Mouse (Mus musculus) stomach, embryonic 14.5 days (tissue): ENCODE results near the gene Bak1. TPM values are rescaled to one million over a fixed set of nuclear protein-coding genes. Genes with fewer than 3 reads are reported as not detected.
A peak's percentile ranks its signal among the peaks of the same experiment; 100 is the strongest.

Experiments
- ATAC-seq: fragments of 200-750 bp; cut with Nextera tagmentation; 2 replicates; pipeline ENCODE4 v1.8.0; 2017; ENCODE audit warnings: low read depth, moderate TSS enrichment; ENCODE audit not compliant: insufficient number of reproducible peaks, insufficient read depth, low FRiP score
- H3K27ac ChIP-seq: fragments of 300-500 bp; sonication (generic); 2 replicates; pipeline ENCODE4 v1.5.1; 2014; ENCODE audit warnings: mild to moderate bottlenecking, low read length, moderate library complexity, mixed read lengths
- H3K27me3 ChIP-seq: fragments of 300-500 bp; sonication (generic); 2 replicates; pipeline ENCODE4 v1.6.1; 2014; ENCODE audit warnings: low read length, control low read depth, mixed read lengths; ENCODE audit not compliant: control insufficient read depth, insufficient read depth
- H3K36me3 ChIP-seq: fragments of 300-500 bp; sonication (generic); 2 replicates; pipeline ENCODE4 v1.6.1; 2014; ENCODE audit warnings: mild to moderate bottlenecking, control low read depth, low read length, moderate library complexity, mixed read lengths; ENCODE audit not compliant: control insufficient read depth, insufficient read depth
- H3K4me1 ChIP-seq: fragments of 300-500 bp; sonication (generic); 2 replicates; pipeline ENCODE4 v1.6.1; 2014; ENCODE audit warnings: low read length, control low read depth, mixed read lengths; ENCODE audit not compliant: control insufficient read depth, insufficient read depth
- H3K4me2 ChIP-seq: fragments of 300-500 bp; sonication (generic); replicated peaks from 2 replicates; pipeline ENCODE4 v1.6.1; 2014; ENCODE audit warnings: low read depth, low read length, control low read depth
- H3K4me3 ChIP-seq: fragments of 300-500 bp; sonication (generic); 2 replicates; pipeline ENCODE4 v1.5.1; 2014; ENCODE audit warnings: low read depth, low read length, control low read depth
- H3K9ac ChIP-seq: fragments of 300-500 bp; sonication (generic); replicated peaks from 2 replicates; pipeline ENCODE4 v1.6.1; 2014; ENCODE audit warnings: low read depth, mild to moderate bottlenecking, control low read depth, low read length, moderate library complexity, mixed read lengths
- H3K9me3 ChIP-seq: fragments of 300-500 bp; sonication (generic); 2 replicates; pipeline ENCODE4 v1.6.1; 2016; ENCODE audit warnings: low read depth, low read length, control low read depth; ENCODE audit not compliant: control insufficient read depth
- WGBS: fragments of 180-500 bp; shearing (Covaris S2); extraction: QIAGEN DNeasy Blood & Tissue Kit; methylation state at CpG from one replicate; pipeline ENCODE4 v1.1.7; 2014; 5-methylcytosine and 5-hydroxymethylcytosine counted together
- polyA plus RNA-seq: library from polyadenylated mRNA; unstranded; fragments of >200 nt; fragmentation: Nextera tagmentation; extraction: Ambion mirVana; gene quantifications from 2 replicates; pipeline ENCODE4 v1.2.1, GENCODE M21; 2014

Bak1 gene
- polyA plus RNA-seq, 1 experiment from 2014 or later, result 10.4 TPM

DNA sequence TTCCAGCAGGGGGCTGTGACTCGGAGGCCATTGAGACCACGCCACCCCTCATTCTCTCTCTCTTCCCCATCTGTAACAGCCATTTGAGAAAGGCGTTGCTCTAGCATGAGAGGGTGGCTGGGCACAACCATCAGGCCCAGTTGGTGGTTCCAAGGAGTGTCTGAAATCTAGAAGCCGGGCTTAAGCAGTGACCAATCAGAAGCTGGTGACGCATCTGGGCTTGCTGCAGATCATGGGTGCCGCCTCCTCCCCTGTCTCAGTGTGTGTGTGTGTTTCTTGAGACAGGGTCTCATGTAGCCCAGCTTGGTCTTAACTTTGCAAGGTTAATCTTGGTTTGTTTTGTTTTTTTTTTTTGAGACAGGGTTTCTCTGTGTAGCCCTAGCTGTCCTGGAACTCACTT is 16.4 kb upstream of the Bak1 start:
- ATAC-seq, result no peak
- 88% methylated on average over 6 of the region's 6 CpGs for WGBS
- H3K4me1 ChIP-seq, result peaks cover 9% of the 10 kb centered on the region

GRCm38 (mm10) chr17:27042840-27043239 is 14.0 kb upstream of the Bak1 start:
- H3K4me1 ChIP-seq, result peaks cover 20% of the 10 kb centered on the region
- no peaks in the 10 kb centered on the region for H3K9me3 ChIP-seq
- H3K27me3 ChIP-seq, result no peaks in the 10 kb centered on the region
- no peak for ATAC-seq
- H3K4me3 ChIP-seq, result no peak overlapping the region
- no peak overlapping the region for H3K9ac ChIP-seq
- WGBS, result 57% methylated on average over 6 of the region's 6 CpGs
- H3K27ac ChIP-seq, result no peak overlapping the region
- no peak overlapping the region for H3K4me2 ChIP-seq
- no peaks in the 10 kb centered on the region for H3K36me3 ChIP-seq

More for the DNA sequence above, 16.4 kb upstream of the Bak1 start:
- Histone ChIP-seq H3K4me3 (no peak overlapping the region), H3K4me2 (no peak overlapping the region), H3K36me3 (no peaks in the 10 kb centered on the region), H3K9ac (no peak overlapping the region), H3K27ac (no peak overlapping the region), H3K27me3 (no peaks in the 10 kb centered on the region), H3K9me3 (no peaks in the 10 kb centered on the region)

- Histone ChIP-seq H3K27ac (no peak overlapping the region), H3K4me1 (peaks cover 26% of the 10 kb centered on the region), H3K36me3 (no peaks in the 10 kb centered on the region), H3K4me2 (no peak overlapping the region), H3K9ac (no peak overlapping the region), H3K9me3 (no peaks in the 10 kb centered on the region), H3K27me3 (no peaks in the 10 kb centered on the region), H3K4me3 (no peak overlapping the region)
- no peak for ATAC-seq
- 84% methylated on average over 2 of the region's 2 CpGs for WGBS
These were observed 12.9 kb upstream of the Bak1 start for GRCm38 (mm10) chr17:27041787-27042055.

DNA sequence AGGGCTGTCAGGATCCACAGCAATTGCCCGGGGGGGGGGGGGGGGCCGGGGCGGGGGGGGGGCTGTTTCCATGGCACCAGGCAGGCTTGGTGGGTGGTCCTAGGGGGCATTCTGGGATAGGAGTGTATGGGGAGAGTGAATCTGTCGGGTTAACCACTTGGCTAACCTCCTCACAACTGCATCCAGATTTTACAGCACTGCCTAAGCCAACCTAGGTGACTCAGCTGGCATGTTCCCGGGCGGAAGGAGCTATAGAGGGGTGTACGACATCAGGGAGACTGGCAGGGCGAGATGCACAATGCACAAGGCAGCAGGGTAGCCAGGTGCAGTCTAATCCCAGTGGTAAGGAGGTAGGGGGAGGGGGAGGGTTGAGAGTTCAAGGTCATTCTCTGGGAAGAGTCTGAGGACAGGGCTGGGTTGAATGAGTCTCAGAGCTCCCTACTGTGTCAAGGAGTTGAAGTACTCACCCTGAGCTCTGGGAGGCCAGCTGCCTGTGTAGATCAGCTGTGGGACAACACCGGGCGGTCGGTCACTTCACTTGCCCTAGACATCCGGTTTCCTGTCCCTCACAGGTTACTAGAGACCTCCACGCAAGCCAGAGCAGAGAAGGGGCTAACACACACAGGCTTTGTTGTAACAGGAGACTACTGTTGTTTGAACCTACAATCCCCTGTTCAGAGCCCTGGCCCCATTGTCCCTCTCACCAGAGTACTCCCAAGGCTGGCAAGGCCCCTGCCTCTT is 12.4 kb upstream of the Bak1 start:
- Histone ChIP-seq H3K9ac (no peak overlapping the region), H3K9me3 (no peaks in the 10 kb centered on the region), H3K27me3 (no peaks in the 10 kb centered on the region), H3K4me2 (no peak overlapping the region), H3K36me3 (no peaks in the 10 kb centered on the region), H3K4me1 (peaks cover 26% of the 10 kb centered on the region), H3K27ac (no peak overlapping the region), H3K4me3 (no peak overlapping the region)
- WGBS, result 50% methylated on average over 12 of the region's 13 CpGs
- ATAC-seq, result no peak

DNA sequence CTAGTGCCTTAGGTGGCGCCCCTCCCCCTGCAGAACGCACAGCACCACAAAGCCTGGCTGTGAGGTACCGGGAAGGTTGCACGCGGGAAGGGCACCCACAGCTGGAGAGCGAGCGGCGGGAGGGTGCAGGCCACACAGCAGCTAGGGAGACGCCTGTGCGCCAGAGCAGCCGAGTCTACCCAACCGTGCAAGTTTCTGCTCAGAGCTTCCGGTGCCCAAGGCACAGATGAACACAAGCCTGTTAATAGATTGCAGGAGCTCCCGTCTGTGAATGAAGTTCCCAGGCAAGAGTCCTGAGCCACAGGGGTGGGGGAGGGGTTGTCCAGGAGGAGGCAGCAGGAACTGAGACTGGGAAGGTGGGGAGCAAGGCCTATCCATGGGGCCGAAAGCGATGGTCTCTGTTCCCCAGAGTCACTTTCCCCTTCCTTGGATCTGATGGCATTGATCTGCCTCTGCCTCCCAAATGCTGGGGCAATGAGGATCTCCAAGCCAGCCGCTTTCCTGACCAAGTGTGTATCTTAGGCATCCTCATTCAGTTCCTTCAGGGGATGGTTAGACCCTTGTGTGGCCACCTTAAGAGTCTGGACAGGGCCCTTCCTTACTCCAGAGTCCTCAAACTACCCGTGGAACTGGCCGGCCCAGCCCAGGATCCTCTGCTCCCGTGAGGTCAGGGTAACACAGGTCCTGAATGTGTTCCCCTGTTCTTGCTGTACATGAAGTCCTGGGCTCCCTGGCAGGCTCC is 11.7 kb upstream of the Bak1 start:
- ATAC-seq, result no peak
- Histone ChIP-seq H3K27me3 (no peaks in the 10 kb centered on the region), H3K27ac (peak overlapping the region; percentile 49; the same call in 1 of the 2 replicates), H3K36me3 (no peaks in the 10 kb centered on the region), H3K9ac (no peak overlapping the region), H3K4me1 (peaks cover 26% of the 10 kb centered on the region), H3K9me3 (no peaks in the 10 kb centered on the region), H3K4me3 (no peak overlapping the region), H3K4me2 (peak overlapping the region; percentile 1; the same call in 1 of the 2 replicates)
- 20% methylated on average over 20 of the region's 20 CpGs for WGBS

DNA sequence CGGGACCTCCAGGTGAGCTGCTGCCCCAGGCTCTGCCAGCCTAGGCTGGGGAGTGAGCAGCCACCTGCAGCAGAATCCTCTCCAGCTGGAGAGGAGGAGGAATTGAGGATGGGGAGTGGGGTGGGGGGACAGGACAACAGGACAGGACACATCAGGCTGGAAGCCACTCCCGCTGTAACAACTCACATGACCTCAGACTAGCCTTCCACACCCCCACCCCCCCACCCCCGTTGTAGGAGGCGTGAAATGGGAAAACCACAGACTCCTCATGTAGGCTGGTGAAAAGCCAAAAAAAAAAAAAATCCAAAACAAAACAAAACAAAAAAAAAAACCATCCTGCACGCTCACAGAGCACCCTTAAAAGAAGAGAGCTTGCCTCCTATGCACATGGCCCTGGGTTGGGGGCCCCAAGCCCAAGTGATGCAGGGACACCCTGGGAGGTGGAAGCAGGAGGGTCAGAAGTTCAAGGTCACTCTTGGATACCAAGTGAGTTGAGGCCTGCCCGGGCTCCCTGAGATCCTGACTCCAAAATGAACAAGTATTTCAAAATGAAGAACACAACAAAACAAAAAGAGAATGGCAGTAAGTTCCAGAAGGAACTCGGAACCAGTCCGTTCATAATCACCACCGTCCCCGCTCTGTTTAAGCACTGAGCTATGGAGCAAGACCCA is 10.8 kb upstream of the Bak1 start:
- no peak for ATAC-seq
- Histone ChIP-seq H3K4me2 (no peak overlapping the region), H3K4me3 (no peak overlapping the region), H3K27ac (no peak overlapping the region; the same call in 1 of the 2 replicates), H3K9ac (no peak overlapping the region), H3K4me1 (peaks cover 26% of the 10 kb centered on the region), H3K27me3 (no peaks in the 10 kb centered on the region), H3K36me3 (no peaks in the 10 kb centered on the region), H3K9me3 (no peaks in the 10 kb centered on the region)
- 72% methylated on average over 10 of the region's 10 CpGs for whole genome bisulfite sequencing

GRCm38 (mm10) chr17:27038335-27039050 is 9.7 kb upstream of the Bak1 start:
- Histone ChIP-seq H3K9me3 (no peaks in the 10 kb centered on the region), H3K36me3 (no peaks in the 10 kb centered on the region), H3K4me2 (peak overlapping the region; percentile 16; the same call in 1 of the 2 replicates), H3K4me1 (peaks cover 26% of the 10 kb centered on the region), H3K27ac (peak overlapping the region; percentile 61; the same call in 1 of the 2 replicates), H3K27me3 (no peaks in the 10 kb centered on the region), H3K9ac (no peak overlapping the region), H3K4me3 (no peak overlapping the region)
- peak; percentile 64; the same call in 1 of the 2 replicates for ATAC-seq
- WGBS, result 29% methylated on average over 18 of the region's 18 CpGs

- no peaks in the 10 kb centered on the region for H3K9me3 ChIP-seq
- ATAC-seq, result no peak
- no peaks in the 10 kb centered on the region for H3K36me3 ChIP-seq
- WGBS, result 75% methylated on average over 7 of the region's 7 CpGs
- H3K27me3 ChIP-seq, result no peaks in the 10 kb centered on the region
- H3K4me2 ChIP-seq, result no peak overlapping the region
- no peak overlapping the region for H3K4me3 ChIP-seq
- no peak overlapping the region for H3K9ac ChIP-seq
- peak overlapping the region; percentile 3; the same call in 1 of the 2 replicates for H3K27ac ChIP-seq
- H3K4me1 ChIP-seq, result peaks cover 29% of the 10 kb centered on the region
These were observed 7.7 kb upstream of the Bak1 start for GRCm38 (mm10) chr17:27036465-27036864.
